Mouse (Mus musculus): ENCODE data around the gene Lrp1. TPM values are rescaled to one million over a fixed set of nuclear protein-coding genes. Genes with fewer than 3 reads are reported as not detected.

Gene Lrp1
- total RNA-seq, 2 experiments from 2014 or later: 264 to 276 TPM

- no peak for DNase-seq (ENCODE audit: low spot score in 2 of 2)
Observed at GRCm38 (mm10) chr10:127616261-127616679, 4.7 kb downstream of the Lrp1 start.

GRCm38 (mm10) chr10:127615591-127615990 lies 5.4 kb downstream of the Lrp1 start:
- DNase-seq (ENCODE audit: low spot score in 2 of 2): peak in 1 of 2 experiments; percentile 41

- DNase-seq (ENCODE audit: low spot score in 2 of 2): no peak
Observed at GRCm38 (mm10) chr10:127615034-127615374, 5.9 kb downstream of the Lrp1 start.

- no peak for DNase-seq (ENCODE audit: low spot score in 2 of 2)
Observed at GRCm38 (mm10) chr10:127614236-127615033, 6.5 kb downstream of the Lrp1 start.

- no peak for DNase-seq (ENCODE audit: low spot score in 2 of 2)
Observed at GRCm38 (mm10) chr10:127612079-127612775, 8.7 kb downstream of the Lrp1 start.

- DNase-seq (ENCODE audit: low spot score in 2 of 2): no peak
Observed at GRCm38 (mm10) chr10:127610066-127610415, 10.9 kb downstream of the Lrp1 start.

- no peak for DNase-seq (ENCODE audit: low spot score in 2 of 2)
Observed at GRCm38 (mm10) chr10:127609415-127610065, 11.4 kb downstream of the Lrp1 start.

- no peak for DNase-seq (ENCODE audit: low spot score in 2 of 2)
Observed at GRCm38 (mm10) chr10:127607059-127607458, 13.9 kb downstream of the Lrp1 start.

- no peak for DNase-seq (ENCODE audit: low spot score in 2 of 2)
Observed at GRCm38 (mm10) chr10:127605756-127606155, 15.2 kb downstream of the Lrp1 start.

GRCm38 (mm10) chr10:127605251-127605547 lies 15.7 kb downstream of the Lrp1 start:
- no peak for DNase-seq (ENCODE audit: low spot score in 2 of 2)

- DNase-seq (ENCODE audit: low spot score in 2 of 2): no peak
Observed at GRCm38 (mm10) chr10:127604465-127605250, 16.3 kb downstream of the Lrp1 start.

GRCm38 (mm10) chr10:127603437-127604371 lies 17.2 kb downstream of the Lrp1 start:
- DNase-seq (ENCODE audit: low spot score in 2 of 2): no peak

GRCm38 (mm10) chr10:127602194-127602593 lies 18.8 kb downstream of the Lrp1 start:
- DNase-seq (ENCODE audit: low spot score in 2 of 2): no peak

GRCm38 (mm10) chr10:127599779-127600541 lies 21.0 kb downstream of the Lrp1 start:
- peak in 1 of 2 experiments; percentile 58 for DNase-seq (ENCODE audit: low spot score in 2 of 2)

GRCm38 (mm10) chr10:127599252-127599651 lies 21.7 kb downstream of the Lrp1 start:
- no peak for DNase-seq (ENCODE audit: low spot score in 2 of 2)

- DNase-seq (ENCODE audit: low spot score in 2 of 2): no peak
Observed at GRCm38 (mm10) chr10:127598607-127599006, 22.3 kb downstream of the Lrp1 start.

GRCm38 (mm10) chr10:127597311-127597901 lies 23.5 kb downstream of the Lrp1 start:
- DNase-seq (ENCODE audit: low spot score in 2 of 2): no peak

- peak in 1 of 2 experiments; percentile 60 for DNase-seq (ENCODE audit: low spot score in 2 of 2)
Observed at GRCm38 (mm10) chr10:127596321-127596941, 24.5 kb downstream of the Lrp1 start.

Measured in left cerebral cortex, adult 18-20 months (tissue).